15 mouse cellular contexts compared by ENCODE assay signal in genomic region chr12:28710566-28711185, GRCm38 (mm10). TPM values are rescaled to one million over a fixed set of nuclear protein-coding genes. Genes with fewer than 3 reads are reported as not detected.
DNase-seq lines count a peak whose midpoint lies in the region; ATAC-seq and TF ChIP-seq lines count a peak whose summit lies in the region.
"Had no signal": no experiment of that assay in that cellular context is flagged by ENCODE, and none has a peak within 500 bp of the region (broad histone marks: within the 10 kb centered on the region; RNA-seq: fewer than 3 reads in every experiment).

No protein-coding gene starts in this region.

- peaks cover 51% of the 10 kb centered on the region for H3K36me3 ChIP-seq in embryonic facial prominence, embryonic 14.5 days (ENCODE audit: control insufficient read depth, insufficient read depth, low read length)
- H3K36me3 ChIP-seq in embryonic facial prominence, embryonic 10.5 days (replicated peaks): peaks cover 57% of the 10 kb centered on the region
- peaks cover 50% of the 10 kb centered on the region for H3K36me3 ChIP-seq in liver, postnatal 0 days (replicated peaks; ENCODE audit: insufficient read depth, low read length)

- H3K27me3 ChIP-seq in embryonic facial prominence, embryonic 14.5 days (replicated peaks; ENCODE audit: control insufficient read depth, insufficient read depth, low read length): no peaks in the 10 kb centered on the region
- peaks cover 14% of the 10 kb centered on the region for H3K27me3 ChIP-seq in embryonic facial prominence, embryonic 10.5 days (replicated peaks; ENCODE audit: low read depth, poor library complexity, severe bottlenecking)
- H3K27me3 ChIP-seq in liver, postnatal 0 days (ENCODE audit: insufficient read depth, low read length): no peaks in the 10 kb centered on the region
- H3K27me3 ChIP-seq: forebrain, embryonic 12.5 days; heart, embryonic 13.5 days; limb, embryonic 13.5 days; lung, embryonic 15.5 days; midbrain, embryonic 12.5 days had no signal

- H3K9ac ChIP-seq in embryonic facial prominence, embryonic 14.5 days (ENCODE audit: low read depth, low read length): no peak overlapping the region
- no peak overlapping the region for H3K9ac ChIP-seq in liver, postnatal 0 days (replicated peaks)
- H3K9ac ChIP-seq: forebrain, embryonic 12.5 days; heart, embryonic 13.5 days; limb, embryonic 13.5 days; lung, embryonic 15.5 days; midbrain, embryonic 12.5 days had no signal

- H3K27ac ChIP-seq in embryonic facial prominence, embryonic 14.5 days (replicated peaks; ENCODE audit: low read depth, low read length): no peak overlapping the region
- H3K27ac ChIP-seq in embryonic facial prominence, embryonic 10.5 days (replicated peaks): no peak overlapping the region
- H3K27ac ChIP-seq in liver, postnatal 0 days (ENCODE audit: low read depth): no peak overlapping the region
- H3K27ac ChIP-seq: forebrain, embryonic 12.5 days; heart, embryonic 13.5 days; limb, embryonic 13.5 days; lung, embryonic 15.5 days; midbrain, embryonic 12.5 days had no signal

- intact Hi-C loops in gastrocnemius, postnatal 14 days (cut with DNase I; ENCODE audit: low total_unique reads): no loop called here

- H3K9me3 ChIP-seq in embryonic facial prominence, embryonic 14.5 days (ENCODE audit: control insufficient read depth, low read length): no peaks in the 10 kb centered on the region
- no peaks in the 10 kb centered on the region for H3K9me3 ChIP-seq in embryonic facial prominence, embryonic 10.5 days
- no peaks in the 10 kb centered on the region for H3K9me3 ChIP-seq in liver, postnatal 0 days (ENCODE audit: low read length)
- H3K9me3 ChIP-seq: forebrain, embryonic 12.5 days; heart, embryonic 13.5 days; limb, embryonic 13.5 days; lung, embryonic 15.5 days; midbrain, embryonic 12.5 days had no signal

- H3K4me3 ChIP-seq in embryonic facial prominence, embryonic 14.5 days (ENCODE audit: low read depth, low read length): no peak overlapping the region
- H3K4me3 ChIP-seq in embryonic facial prominence, embryonic 10.5 days: no peak overlapping the region
- no peak overlapping the region for H3K4me3 ChIP-seq in liver, postnatal 0 days (ENCODE audit: low read depth, low read length)
- H3K4me3 ChIP-seq: forebrain, embryonic 12.5 days; heart, embryonic 13.5 days; limb, embryonic 13.5 days; lung, embryonic 15.5 days; midbrain, embryonic 12.5 days had no signal

- 68% methylated on average over 21 of the region's 22 CpGs for WGBS in embryonic facial prominence, embryonic 14.5 days
- 71% methylated on average over 22 of the region's 22 CpGs for WGBS in embryonic facial prominence, embryonic 10.5 days
- 87% methylated on average over 22 of the region's 22 CpGs for WGBS in liver, postnatal 0 days (ENCODE audit: insufficient replicate concordance)

- peak; percentile 26; the same call in 1 of the 2 replicates for ATAC-seq in embryonic facial prominence, embryonic 14.5 days (ENCODE audit: low read depth)
- no peak for ATAC-seq in liver, postnatal 0 days
- ATAC-seq: intestine, postnatal 0 days had no signal

- DNase-seq in embryonic facial prominence, embryonic 14.5 days (ENCODE audit: low spot score): no peak
- no peak for DNase-seq in embryonic facial prominence, embryonic 10.5 days (ENCODE audit: low spot score)
- DNase-seq in frontal cortex, postnatal 10 days (ENCODE audit: low spot score in 2 of 2): peak; percentile 66 to 78
- DNase-seq in layer of hippocampus, postnatal 25 days (ENCODE audit: extremely low spot score in 1 of 2, low spot score in 1 of 2): peak; percentile 29 to 31
- peak; percentile 93 for DNase-seq in right cerebral cortex, adult 18-20 months
- no peak for DNase-seq in lung, postnatal 14 days
- DNase-seq in gastrocnemius, postnatal 14 days: no peak
- DNase-seq in liver, postnatal 0 days: no peak
- DNase-seq: embryo, embryonic 11 days had no signal

- no peak overlapping the region for H3K4me2 ChIP-seq in embryonic facial prominence, embryonic 14.5 days (ENCODE audit: low read depth, low read length)
- H3K4me2 ChIP-seq in liver, postnatal 0 days (ENCODE audit: low read depth, low read length): no peak overlapping the region
- H3K4me2 ChIP-seq: forebrain, embryonic 12.5 days; heart, embryonic 13.5 days; limb, embryonic 13.5 days; lung, embryonic 15.5 days; midbrain, embryonic 12.5 days had no signal

- no peaks in the 10 kb centered on the region for H3K4me1 ChIP-seq in embryonic facial prominence, embryonic 14.5 days (ENCODE audit: control insufficient read depth, insufficient read depth, low read length)
- H3K4me1 ChIP-seq in embryonic facial prominence, embryonic 10.5 days: peaks cover 3% of the 10 kb centered on the region
- H3K4me1 ChIP-seq in liver, postnatal 0 days (ENCODE audit: insufficient read depth): no peaks in the 10 kb centered on the region
- H3K4me1 ChIP-seq: forebrain, embryonic 12.5 days; heart, embryonic 13.5 days; limb, embryonic 13.5 days; lung, embryonic 15.5 days; midbrain, embryonic 12.5 days had no signal

- TF ChIP-seq CTCF in liver, postnatal 0 days (IDR thresholded peaks at IDR 0.05; ENCODE audit: low read depth): no peak

- no peak for TF ChIP-seq EP300 in liver, postnatal 0 days (IDR thresholded peaks at IDR 0.05; ENCODE audit: low read depth)

RNA-seq across cellular contexts. Expression of gene Adi1, which starts 35.6 kb away (rescaled TPM):
- polyA plus RNA-seq in embryonic facial prominence, embryonic 14.5 days (2014; fragmentation: Nextera tagmentation; extraction: Ambion mirVana): 57.5 and 60.8 TPM in 2 replicates
- polyA plus RNA-seq in embryonic facial prominence, embryonic 10.5 days (2016; fragmentation: Nextera tagmentation; extraction: Ambion mirVana): 56.9 and 62.2 TPM in 2 replicates
- total RNA-seq in layer of hippocampus, postnatal 25 days (2021): 10 to 100 TPM; 29.7 to 35.0 TPM
- 10 to 100 TPM; 25.1 TPM for total RNA-seq in gastrocnemius, postnatal 14 days (2021)
- polyA plus RNA-seq in liver, postnatal 0 days (2015; fragmentation: Nextera tagmentation; extraction: Ambion mirVana): 91.6 and 104 TPM in 2 replicates

RNA-seq across cellular contexts. Expression of gene Trappc12, which starts 39.6 kb away (rescaled TPM):
- 32.9 and 38.0 TPM in 2 replicates for polyA plus RNA-seq in embryonic facial prominence, embryonic 14.5 days (2014; fragmentation: Nextera tagmentation; extraction: Ambion mirVana)
- polyA plus RNA-seq in embryonic facial prominence, embryonic 10.5 days (2016; fragmentation: Nextera tagmentation; extraction: Ambion mirVana): 35.6 and 35.7 TPM in 2 replicates
- total RNA-seq in layer of hippocampus, postnatal 25 days (2021): 10 to 100 TPM; 57.9 to 59.4 TPM
- 10 to 100 TPM; 13.6 to 14.8 TPM for total RNA-seq in gastrocnemius, postnatal 14 days (2021)
- polyA plus RNA-seq in liver, postnatal 0 days (2015; fragmentation: Nextera tagmentation; extraction: Ambion mirVana): 10.6 and 11.2 TPM in 2 replicates

RNA-seq across cellular contexts. Expression of gene Eipr1, which starts 40.9 kb away (rescaled TPM):
- polyA plus RNA-seq in embryonic facial prominence, embryonic 14.5 days (2014; fragmentation: Nextera tagmentation; extraction: Ambion mirVana): 28.2 and 29.0 TPM in 2 replicates
- polyA plus RNA-seq in embryonic facial prominence, embryonic 10.5 days (2016; fragmentation: Nextera tagmentation; extraction: Ambion mirVana): 43.4 and 44.5 TPM in 2 replicates
- 10 to 100 TPM; 48.8 to 52.1 TPM for total RNA-seq in layer of hippocampus, postnatal 25 days (2021)
- total RNA-seq in gastrocnemius, postnatal 14 days (2021): 1 to 10 TPM; 6.4 to 7.0 TPM
- 15.5 and 16.7 TPM in 2 replicates for polyA plus RNA-seq in liver, postnatal 0 days (2015; fragmentation: Nextera tagmentation; extraction: Ambion mirVana)

Comparison
In these comparisons a context has a peak if more than half of its experiments do, and no peak if none do; other contexts are left out.
1. DNase-seq: peak in frontal cortex, postnatal 10 days (2 of 2), layer of hippocampus, postnatal 25 days (2 of 2) and right cerebral cortex, adult 18-20 months (single experiment); none in embryonic facial prominence, embryonic 14.5 days (single experiment), embryonic facial prominence, embryonic 10.5 days (single experiment), lung, postnatal 14 days (single experiment), gastrocnemius, postnatal 14 days (single experiment) and liver, postnatal 0 days (single experiment).